Mouse (Mus musculus) embryonic facial prominence, embryonic 14.5 days (tissue): ENCODE data around the gene Ano9. TPM values are rescaled to one million over a fixed set of nuclear protein-coding genes. Genes with fewer than 3 reads are reported as not detected.

Source experiments
- ATAC-seq: fragments of 200-750 bp; cut with Nextera tagmentation; 2 replicates; pipeline ENCODE4 v1.8.0; 2017; ENCODE audit warnings: low read depth, moderate number of reproducible peaks, moderate TSS enrichment
- DNase-seq: peaks from one replicate; pipeline ENCODE4 v3.0.0-alpha.2; 2015; ENCODE audit warnings: low spot score
- H3K27ac ChIP-seq: fragments of 300-500 bp; sonication (generic); replicated peaks from 2 replicates; pipeline ENCODE4 v1.5.1; 2014; ENCODE audit warnings: low read depth, mild to moderate bottlenecking, low read length, moderate library complexity
- H3K27me3 ChIP-seq: fragments of 300-500 bp; sonication (generic); replicated peaks from 2 replicates; pipeline ENCODE4 v1.6.1; 2014; ENCODE audit warnings: low read length; ENCODE audit not compliant: control insufficient read depth, insufficient read depth
- H3K36me3 ChIP-seq: fragments of 300-500 bp; sonication (generic); 2 replicates; pipeline ENCODE4 v1.6.1; 2014; ENCODE audit warnings: low read length, mixed read lengths; ENCODE audit not compliant: control insufficient read depth, insufficient read depth
- H3K4me1 ChIP-seq: fragments of 300-500 bp; sonication (generic); 2 replicates; pipeline ENCODE4 v1.6.1; 2014; ENCODE audit warnings: antibody characterized with exemption, low read length; ENCODE audit not compliant: control insufficient read depth, insufficient read depth
- H3K4me2 ChIP-seq: fragments of 300-500 bp; sonication (generic); 2 replicates; pipeline ENCODE4 v1.6.1; 2014; ENCODE audit warnings: low read depth, mild to moderate bottlenecking, low read length, moderate library complexity, mixed read lengths
- H3K4me3 ChIP-seq: fragments of 300-500 bp; sonication (generic); 2 replicates; pipeline ENCODE4 v1.5.1; 2014; ENCODE audit warnings: low read depth, mild to moderate bottlenecking, low read length
- H3K9ac ChIP-seq: fragments of 300-500 bp; sonication (generic); 2 replicates; pipeline ENCODE4 v1.6.1; 2014; ENCODE audit warnings: low read depth, mild to moderate bottlenecking, low read length, moderate library complexity, mixed read lengths
- H3K9me3 ChIP-seq: fragments of 300-500 bp; sonication (generic); 2 replicates; pipeline ENCODE4 v1.6.1; 2016; ENCODE audit warnings: low read length; ENCODE audit not compliant: control insufficient read depth
- WGBS: fragments of 180-500 bp; shearing (Covaris S2); extraction: QIAGEN DNeasy Blood & Tissue Kit; methylation state at CpG from one replicate; pipeline ENCODE4 v1.1.7; 2014; 5-methylcytosine and 5-hydroxymethylcytosine counted together
- polyA plus RNA-seq: library from polyadenylated mRNA; unstranded; fragments of >200 nt; fragmentation: Nextera tagmentation; extraction: Ambion mirVana; gene quantifications from 2 replicates; pipeline ENCODE4 v1.2.1, GENCODE M21; 2014

Ano9 gene
- polyA plus RNA-seq, 1 experiment from 2014 or later, result 5.0 TPM

GRCm38 (mm10) chr7:141063353-141063752 lies 54.3 kb downstream of the Ano9 start:
- WGBS, result 87% methylated on average over 3 of the region's 3 CpGs

GRCm38 (mm10) chr7:141062525-141062924 lies 55.1 kb downstream of the Ano9 start:
- H3K4me1 ChIP-seq, result peaks cover 10% of the 10 kb centered on the region
- ATAC-seq (no peak), DNase-seq (no peak)
- no peak overlapping the region for H3K4me3 ChIP-seq
- H3K27me3 ChIP-seq, result no peaks in the 10 kb centered on the region
- WGBS, result 75% methylated on average over 7 of the region's 7 CpGs
- no peak overlapping the region for H3K9ac ChIP-seq
- H3K4me2 ChIP-seq, result no peak overlapping the region
- no peaks in the 10 kb centered on the region for H3K9me3 ChIP-seq
- peaks cover 31% of the 10 kb centered on the region for H3K36me3 ChIP-seq
- no peak overlapping the region for H3K27ac ChIP-seq

More at GRCm38 (mm10) chr7:141063353-141063752, 54.3 kb downstream of the Ano9 start:
- H3K4me1 ChIP-seq, result peaks cover 10% of the 10 kb centered on the region
- H3K9me3 ChIP-seq, result no peaks in the 10 kb centered on the region
- DNase-seq (no peak), ATAC-seq (no peak)
- H3K9ac ChIP-seq, result no peak overlapping the region
- no peaks in the 10 kb centered on the region for H3K27me3 ChIP-seq
- no peak overlapping the region for H3K27ac ChIP-seq
- peaks cover 39% of the 10 kb centered on the region for H3K36me3 ChIP-seq
- no peak overlapping the region for H3K4me2 ChIP-seq
- H3K4me3 ChIP-seq, result no peak overlapping the region

GRCm38 (mm10) chr7:141061269-141061692 lies 56.3 kb downstream of the Ano9 start:
- H3K36me3 ChIP-seq, result peaks cover 25% of the 10 kb centered on the region
- H3K9me3 ChIP-seq, result no peaks in the 10 kb centered on the region
- WGBS, result under 1% methylated on average over 23 of the region's 37 CpGs
- H3K4me3 ChIP-seq, result peak overlapping the region; percentile 80
- 0 out of 2 replicates have a peak overlapping the region, but pooled peaks have one; percentile 39 for H3K27ac ChIP-seq
- peaks cover 10% of the 10 kb centered on the region for H3K4me1 ChIP-seq
- peak overlapping the region; percentile 93 for H3K4me2 ChIP-seq
- H3K27me3 ChIP-seq, result no peaks in the 10 kb centered on the region
- H3K9ac ChIP-seq, result peak overlapping the region; percentile 89
- ATAC-seq (peak; percentile 60), DNase-seq (no peak)

GRCm38 (mm10) chr7:141060426-141061242 lies 57.0 kb downstream of the Ano9 start, which contains the start of gene B4galnt4:
TSS of gene B4galnt4 (plus strand) at chr7:141061104.
- peak within 1 kb of the TSS; percentile 89 for H3K9ac ChIP-seq

GRCm38 (mm10) chr7:141059929-141060328 lies 57.7 kb downstream of the Ano9 start:
- H3K4me1 ChIP-seq, result peaks cover 10% of the 10 kb centered on the region
- WGBS, result 77% methylated on average over 2 of the region's 2 CpGs
- peak overlapping the region; percentile 93 for H3K4me2 ChIP-seq
- no peak for ATAC-seq
- H3K4me3 ChIP-seq, result peak overlapping the region; percentile 80
- H3K36me3 ChIP-seq, result peaks cover 12% of the 10 kb centered on the region; the same call in 1 of the 2 replicates
- H3K9me3 ChIP-seq, result no peaks in the 10 kb centered on the region
- H3K27me3 ChIP-seq, result no peaks in the 10 kb centered on the region
- no peak for DNase-seq
- no peak overlapping the region for H3K27ac ChIP-seq
- peak overlapping the region; percentile 89; the same call in 1 of the 2 replicates for H3K9ac ChIP-seq

More at GRCm38 (mm10) chr7:141060426-141061242, 57.0 kb downstream of the Ano9 start, which contains the start of gene B4galnt4:
- DNase-seq (peak; percentile 94), ATAC-seq (peak; percentile 98)
- H3K27me3 ChIP-seq, result no peaks in the 10 kb centered on the region
- H3K27ac ChIP-seq, result peak within 1 kb of the TSS; percentile 39; the same call in 1 of the 2 replicates
- H3K4me3 ChIP-seq, result peak within 1 kb of the TSS; percentile 80
- peaks cover 10% of the 10 kb centered on the region for H3K4me1 ChIP-seq
- no peaks in the 10 kb centered on the region for H3K9me3 ChIP-seq
- peaks cover 19% of the 10 kb centered on the region; the same call in 1 of the 2 replicates for H3K36me3 ChIP-seq
- under 1% methylated on average over 41 of the region's 72 CpGs for WGBS
- H3K4me2 ChIP-seq, result peak within 1 kb of the TSS; percentile 93

GRCm38 (mm10) chr7:141058601-141059341 lies 58.8 kb downstream of the Ano9 start:
- WGBS, result 90% methylated on average over 14 of the region's 14 CpGs
- Histone ChIP-seq H3K4me2 (no peak overlapping the region), H3K27ac (no peak overlapping the region), H3K27me3 (no peaks in the 10 kb centered on the region), H3K9me3 (no peaks in the 10 kb centered on the region), H3K4me1 (peaks cover 10% of the 10 kb centered on the region), H3K36me3 (0 out of 2 replicates have a peak, but pooled peaks cover 3% of the 10 kb centered on the region), H3K4me3 (no peak overlapping the region), H3K9ac (no peak overlapping the region)
- DNase-seq (no peak), ATAC-seq (no peak)

GRCm38 (mm10) chr7:141057541-141057940 lies 60.1 kb downstream of the Ano9 start:
- Histone ChIP-seq H3K9ac (no peak overlapping the region), H3K4me3 (no peak overlapping the region), H3K27me3 (no peaks in the 10 kb centered on the region), H3K27ac (no peak overlapping the region), H3K36me3 (no peaks in the 10 kb centered on the region), H3K9me3 (no peaks in the 10 kb centered on the region), H3K4me1 (peaks cover 10% of the 10 kb centered on the region), H3K4me2 (no peak overlapping the region)
- DNase-seq (no peak), ATAC-seq (no peak)
- 96% methylated on average over 1 of the region's 1 CpGs for WGBS

- H3K4me1 ChIP-seq, result peaks cover 10% of the 10 kb centered on the region
- no peak overlapping the region for H3K4me2 ChIP-seq
- 89% methylated on average over 6 of the region's 6 CpGs for WGBS
- ATAC-seq (no peak), DNase-seq (no peak)
- H3K27me3 ChIP-seq, result no peaks in the 10 kb centered on the region
- H3K9me3 ChIP-seq, result no peaks in the 10 kb centered on the region
- H3K36me3 ChIP-seq, result no peaks in the 10 kb centered on the region
- H3K27ac ChIP-seq, result no peak overlapping the region
- no peak overlapping the region for H3K4me3 ChIP-seq
- no peak overlapping the region for H3K9ac ChIP-seq
These were observed 60.6 kb downstream of the Ano9 start for GRCm38 (mm10) chr7:141056976-141057375.
